14 mouse cellular contexts compared by ENCODE assay signal in the genomic region with DNA sequence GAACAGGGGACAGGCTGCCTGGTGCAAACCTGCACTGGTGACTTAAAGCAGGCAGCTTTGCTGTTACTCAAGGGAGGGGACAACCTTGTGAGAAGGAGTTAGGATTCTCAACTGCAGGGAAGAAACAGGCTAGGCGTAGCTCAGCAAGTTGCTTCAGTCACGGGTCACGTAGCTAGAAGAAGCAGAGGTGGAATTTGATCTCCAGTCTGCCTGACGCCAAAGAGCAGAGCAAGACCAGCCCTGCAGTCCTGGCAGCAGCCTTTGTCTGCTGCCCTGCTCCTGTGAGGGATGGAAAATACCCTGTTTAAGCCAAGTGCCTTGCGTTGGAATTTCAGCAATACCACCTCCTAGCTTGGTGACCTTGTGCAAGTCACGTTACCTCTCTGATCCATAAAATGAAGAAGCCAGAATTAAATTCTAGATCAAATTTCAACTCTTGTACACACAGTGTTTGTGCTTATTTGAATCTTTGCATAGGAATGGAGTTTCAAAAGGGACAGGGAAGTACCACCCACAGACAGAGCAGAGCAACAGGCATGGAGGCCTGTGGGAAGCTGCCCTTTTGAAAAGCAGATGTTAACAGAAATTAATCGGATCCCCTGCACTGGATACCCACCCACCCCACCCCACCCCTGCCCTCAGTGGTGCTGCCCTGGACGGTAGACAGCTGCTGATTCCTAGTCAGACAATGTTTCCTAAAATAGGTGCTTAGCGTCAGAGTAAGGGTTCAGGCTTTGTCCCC.
DNase-seq lines count a peak whose midpoint lies in the region; ATAC-seq lines count a peak whose summit lies in the region.
"Had no signal": no experiment of that assay in that cellular context is flagged by ENCODE, and none has a peak within 500 bp of the region (broad histone marks: within the 10 kb centered on the region; RNA-seq: fewer than 3 reads in every experiment).

No protein-coding gene starts in this region.

- DNase-seq in forebrain, embryonic 10.5 days (ENCODE audit: extremely low spot score, low spot score) = no peak
- DNase-seq in midbrain, embryonic 11.5 days (ENCODE audit: low spot score, missing footprints) = no peak
- peak; percentile 45 for DNase-seq in kidney, postnatal 10 days
- DNase-seq in cerebellum, postnatal 36 days = no peak
- no peak for DNase-seq in spleen, adult 18-20 months
- no peak for DNase-seq in left cerebral cortex, postnatal 10 days (ENCODE audit: extremely low spot score in 1 of 2, low spot score in 2 of 2)
- DNase-seq: layer of hippocampus, adult 9-11 months; right cerebral cortex, postnatal 4 days; thymus, adult 2 months had no signal

- H3K9ac ChIP-seq in forebrain, embryonic 15.5 days (replicated peaks) = no peak overlapping the region
- no peak overlapping the region for H3K9ac ChIP-seq in midbrain, embryonic 11.5 days (ENCODE audit: low read length)
- no peak overlapping the region for H3K9ac ChIP-seq in midbrain, embryonic 16.5 days (ENCODE audit: low read depth, low read length)
- H3K9ac ChIP-seq: hindbrain, embryonic 14.5 days; liver, embryonic 12.5 days; neural tube, embryonic 13.5 days had no signal

- peak overlapping the region; percentile 40 for H3K27ac ChIP-seq in forebrain, embryonic 10.5 days
- no peak overlapping the region for H3K27ac ChIP-seq in forebrain, embryonic 15.5 days (replicated peaks)
- no peak overlapping the region for H3K27ac ChIP-seq in midbrain, embryonic 11.5 days (ENCODE audit: low read depth, low read length)
- no peak overlapping the region for H3K27ac ChIP-seq in midbrain, embryonic 16.5 days (ENCODE audit: low read length)
- H3K27ac ChIP-seq: hindbrain, embryonic 14.5 days; liver, embryonic 12.5 days; neural tube, embryonic 13.5 days had no signal

- no peaks in the 10 kb centered on the region; the same call in 1 of the 2 replicates for H3K9me3 ChIP-seq in forebrain, embryonic 10.5 days
- no peaks in the 10 kb centered on the region for H3K9me3 ChIP-seq in forebrain, embryonic 15.5 days
- H3K9me3 ChIP-seq in midbrain, embryonic 11.5 days (ENCODE audit: control insufficient read depth, low read length) = no peaks in the 10 kb centered on the region
- H3K9me3 ChIP-seq in midbrain, embryonic 16.5 days (replicated peaks; ENCODE audit: control insufficient read depth, low read length, poor library complexity, severe bottlenecking) = peaks cover under 1% of the 10 kb centered on the region; the same call in 1 of the 2 replicates
- H3K9me3 ChIP-seq: liver, embryonic 12.5 days had no signal

- WGBS in forebrain, embryonic 10.5 days = 34% methylated on average over 9 of the region's 9 CpGs
- 35% methylated on average over 9 of the region's 9 CpGs for WGBS in forebrain, embryonic 15.5 days
- 18% methylated on average over 9 of the region's 9 CpGs for WGBS in midbrain, embryonic 11.5 days
- WGBS in midbrain, embryonic 16.5 days = 17% methylated on average over 9 of the region's 9 CpGs

- intact Hi-C loops in left cerebral cortex, postnatal 10 days (cut with DNase I) = no loop called here

- H3K4me3 ChIP-seq in forebrain, embryonic 10.5 days = no peak overlapping the region
- H3K4me3 ChIP-seq in forebrain, embryonic 15.5 days = no peak overlapping the region
- H3K4me3 ChIP-seq in midbrain, embryonic 11.5 days (ENCODE audit: low read depth, low read length) = no peak overlapping the region
- no peak overlapping the region for H3K4me3 ChIP-seq in midbrain, embryonic 16.5 days (ENCODE audit: low read depth, low read length)
- H3K4me3 ChIP-seq: liver, embryonic 12.5 days; neural tube, embryonic 13.5 days had no signal

- H3K36me3 ChIP-seq in forebrain, embryonic 10.5 days (replicated peaks) = no peaks in the 10 kb centered on the region
- H3K36me3 ChIP-seq in forebrain, embryonic 15.5 days = no peaks in the 10 kb centered on the region
- H3K36me3 ChIP-seq in midbrain, embryonic 11.5 days (ENCODE audit: control insufficient read depth, insufficient read depth, low read length) = no peaks in the 10 kb centered on the region
- no peaks in the 10 kb centered on the region for H3K36me3 ChIP-seq in midbrain, embryonic 16.5 days (ENCODE audit: control insufficient read depth, insufficient read depth, low read length)
- H3K36me3 ChIP-seq: liver, embryonic 12.5 days; neural tube, embryonic 13.5 days had no signal

- ATAC-seq in forebrain, embryonic 15.5 days (replicated peaks) = no peak
- ATAC-seq in midbrain, embryonic 11.5 days (ENCODE audit: low FRiP score) = 0 out of 2 replicates have a peak, but pooled peaks have one; percentile 27
- no peak for ATAC-seq in midbrain, embryonic 16.5 days
- ATAC-seq: liver, embryonic 12.5 days had no signal

- peaks cover 12% of the 10 kb centered on the region for H3K4me1 ChIP-seq in forebrain, embryonic 10.5 days
- no peaks in the 10 kb centered on the region for H3K4me1 ChIP-seq in forebrain, embryonic 15.5 days
- H3K4me1 ChIP-seq in midbrain, embryonic 11.5 days (ENCODE audit: control insufficient read depth, insufficient read depth, low read length) = peaks cover 4% of the 10 kb centered on the region; the same call in 1 of the 2 replicates
- H3K4me1 ChIP-seq in midbrain, embryonic 16.5 days (ENCODE audit: control insufficient read depth, insufficient read depth, low read length) = no peaks in the 10 kb centered on the region
- H3K4me1 ChIP-seq: liver, embryonic 12.5 days; neural tube, embryonic 13.5 days had no signal

- H3K27me3 ChIP-seq in forebrain, embryonic 10.5 days (ENCODE audit: poor library complexity, severe bottlenecking) = no peaks in the 10 kb centered on the region
- no peaks in the 10 kb centered on the region for H3K27me3 ChIP-seq in forebrain, embryonic 15.5 days
- H3K27me3 ChIP-seq in midbrain, embryonic 11.5 days (ENCODE audit: control insufficient read depth, insufficient read depth, low read length) = no peaks in the 10 kb centered on the region
- no peaks in the 10 kb centered on the region for H3K27me3 ChIP-seq in midbrain, embryonic 16.5 days (ENCODE audit: control insufficient read depth, insufficient read depth, low read depth, low read length)
- H3K27me3 ChIP-seq: liver, embryonic 12.5 days; neural tube, embryonic 13.5 days had no signal

- no peak overlapping the region for H3K4me2 ChIP-seq in forebrain, embryonic 15.5 days (replicated peaks)
- H3K4me2 ChIP-seq in midbrain, embryonic 11.5 days = no peak overlapping the region
- H3K4me2 ChIP-seq in midbrain, embryonic 16.5 days (ENCODE audit: low read length) = no peak overlapping the region
- H3K4me2 ChIP-seq: hindbrain, embryonic 14.5 days; liver, embryonic 12.5 days; neural tube, embryonic 13.5 days had no signal
